Mouse (Mus musculus) heart, adult 8-10 months (tissue): ENCODE data around the gene A430033K04Rik. TPM values are rescaled to one million over a fixed set of nuclear protein-coding genes. Genes with fewer than 3 reads are reported as not detected.

Experiments used
- DNase-seq: peaks from one replicate; pipeline ENCODE4 v3.0.0; 2022; ENCODE audit warnings: low spot score
- total RNA-seq, 4 experiments: library from RNA; stranded (reverse); gene quantifications; 2 replicates each; pipeline ENCODE4 v1.2.4; 2022

Gene A430033K04Rik
- total RNA-seq, result 1 to 10 TPM; 3.8 to 4.9 (median 4.8) TPM

- peak; percentile 95 for DNase-seq
Observed at GRCm38 (mm10) chr5:138622645-138623477, at the start of gene A430033K04Rik. Gene A430033K04Rik (plus strand): TSS chr5:138622859.

GRCm38 (mm10) chr5:138587396-138587795, 35.3 kb upstream of the A430033K04Rik start:
- no peak for DNase-seq

DNA sequence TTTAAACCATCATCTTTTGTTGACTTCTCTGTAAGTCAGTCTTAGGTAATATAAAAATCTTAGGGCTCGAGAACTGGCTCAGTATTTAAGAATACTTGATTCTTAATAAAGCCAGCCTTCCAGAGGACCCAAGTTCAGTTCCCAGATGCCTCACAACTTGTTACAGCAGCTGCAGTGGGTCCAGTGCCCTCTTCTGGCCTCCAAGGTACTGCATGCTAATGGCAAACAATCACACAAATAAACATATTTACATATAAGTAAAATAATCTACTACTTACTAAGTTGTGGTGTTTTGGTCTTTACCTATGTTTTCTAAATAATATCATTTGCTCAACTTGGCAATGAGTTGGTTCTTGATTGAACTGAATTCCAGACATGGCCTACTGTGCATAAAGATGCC, 4.3 kb upstream of the A430033K04Rik start:
- DNase-seq, result no peak

- peak; percentile 94 for DNase-seq
Observed at GRCm38 (mm10) chr5:138619211-138620128, 3.2 kb upstream of the A430033K04Rik start, which contains the start of gene Zfp68. Gene Zfp68 (minus strand): TSS chr5:138619761.

DNA sequence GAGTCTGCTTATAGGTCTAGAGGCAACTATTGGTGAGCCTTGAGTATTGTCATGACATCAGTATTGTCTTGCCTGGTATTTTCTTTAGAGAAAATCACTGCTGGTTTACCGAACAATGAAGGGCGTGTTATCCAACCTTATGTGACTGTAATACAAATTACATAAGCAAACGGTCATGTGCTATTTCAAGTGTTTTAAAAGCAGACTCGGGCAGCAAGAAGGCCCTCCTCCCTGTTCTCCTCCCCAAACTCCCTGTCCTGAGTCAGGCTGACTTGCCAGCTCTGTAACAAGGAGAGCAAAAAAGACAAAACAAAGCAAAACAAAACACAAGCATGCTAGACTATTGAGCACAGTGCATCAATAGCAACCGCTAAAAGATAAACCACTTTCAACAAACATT, 1.8 kb upstream of the A430033K04Rik start:
- no peak for DNase-seq

DNA sequence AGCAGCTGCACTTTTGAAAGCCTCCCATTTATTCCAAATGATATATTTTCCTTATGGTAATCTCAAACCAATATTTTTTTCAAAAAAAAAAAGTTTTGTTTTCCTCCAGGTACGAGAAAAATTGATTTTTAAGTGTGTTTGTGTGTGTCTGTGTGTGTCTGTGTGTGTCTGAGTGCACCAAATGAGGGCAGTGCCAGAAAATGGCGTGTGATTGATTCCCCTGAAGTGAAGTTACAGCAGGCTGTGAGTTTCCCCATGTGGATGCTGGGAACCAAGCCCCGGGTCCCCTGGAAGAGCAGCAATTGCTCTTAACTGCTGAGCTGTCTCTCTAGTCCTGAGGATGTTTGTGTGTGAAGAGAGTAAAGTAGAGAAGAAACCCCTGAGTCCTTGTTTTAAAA, 818 bp downstream of the A430033K04Rik start:
- no peak for DNase-seq

GRCm38 (mm10) chr5:138636486-138636885, 13.8 kb downstream of the A430033K04Rik start:
- no peak for DNase-seq

DNA sequence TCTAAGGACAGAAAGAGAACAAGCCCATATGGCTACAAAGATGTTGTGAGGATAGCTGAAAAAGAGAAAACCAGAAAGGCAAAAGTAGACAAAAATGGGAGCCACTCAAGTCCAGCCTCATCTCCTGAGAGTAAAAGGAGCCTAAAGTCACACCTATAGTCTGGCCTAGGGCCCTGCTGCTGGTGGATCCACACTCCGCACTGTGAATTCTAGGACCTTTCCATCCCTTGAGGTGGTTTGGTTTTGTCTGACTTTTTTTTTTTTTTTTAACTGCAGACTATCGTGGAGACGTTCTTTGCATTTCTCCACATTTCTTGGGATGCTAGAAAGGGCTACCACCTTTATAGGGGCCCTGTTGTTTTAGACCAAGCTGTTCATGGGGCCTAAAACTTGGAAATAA, 18.4 kb downstream of the A430033K04Rik start:
- no peak for DNase-seq

DNA sequence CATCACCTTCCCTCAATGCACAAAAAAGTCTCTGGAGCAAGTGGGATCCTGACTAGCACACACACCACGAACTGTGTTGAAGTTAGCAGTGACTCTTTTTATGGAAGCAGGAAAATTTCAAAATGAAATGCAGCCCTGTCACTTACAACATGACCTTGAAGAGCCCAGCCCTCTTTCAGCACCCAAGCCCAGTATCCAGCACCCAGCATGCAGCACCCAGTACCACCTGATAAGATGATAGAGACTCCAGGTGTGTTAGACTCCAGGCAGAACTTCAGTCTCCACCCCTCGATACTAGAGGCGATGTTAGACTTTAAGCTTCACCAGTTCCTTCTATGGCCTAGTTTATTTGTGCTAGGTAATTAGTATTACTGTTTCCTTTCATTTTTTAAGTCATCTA, 19.1 kb downstream of the A430033K04Rik start:
- no peak for DNase-seq

DNA sequence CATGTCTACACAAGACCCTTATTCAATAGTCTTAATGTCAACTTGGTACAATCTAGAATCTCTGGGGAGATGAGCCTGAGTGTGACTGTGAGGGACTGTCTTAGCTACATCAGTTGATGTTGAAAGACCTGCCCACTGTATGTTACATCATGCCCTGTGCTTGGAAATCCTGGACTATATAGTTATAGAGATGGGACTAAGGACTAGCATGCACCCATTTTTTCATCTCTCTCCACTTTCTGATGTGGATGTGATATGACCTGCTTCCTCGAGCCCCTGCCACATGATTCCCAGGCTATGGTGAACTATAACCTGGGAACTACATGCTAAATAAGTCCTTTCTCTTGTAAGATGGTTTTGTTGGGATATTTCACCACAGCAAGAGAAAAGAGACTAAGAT, 30.3 kb downstream of the A430033K04Rik start:
- no peak for DNase-seq

DNA sequence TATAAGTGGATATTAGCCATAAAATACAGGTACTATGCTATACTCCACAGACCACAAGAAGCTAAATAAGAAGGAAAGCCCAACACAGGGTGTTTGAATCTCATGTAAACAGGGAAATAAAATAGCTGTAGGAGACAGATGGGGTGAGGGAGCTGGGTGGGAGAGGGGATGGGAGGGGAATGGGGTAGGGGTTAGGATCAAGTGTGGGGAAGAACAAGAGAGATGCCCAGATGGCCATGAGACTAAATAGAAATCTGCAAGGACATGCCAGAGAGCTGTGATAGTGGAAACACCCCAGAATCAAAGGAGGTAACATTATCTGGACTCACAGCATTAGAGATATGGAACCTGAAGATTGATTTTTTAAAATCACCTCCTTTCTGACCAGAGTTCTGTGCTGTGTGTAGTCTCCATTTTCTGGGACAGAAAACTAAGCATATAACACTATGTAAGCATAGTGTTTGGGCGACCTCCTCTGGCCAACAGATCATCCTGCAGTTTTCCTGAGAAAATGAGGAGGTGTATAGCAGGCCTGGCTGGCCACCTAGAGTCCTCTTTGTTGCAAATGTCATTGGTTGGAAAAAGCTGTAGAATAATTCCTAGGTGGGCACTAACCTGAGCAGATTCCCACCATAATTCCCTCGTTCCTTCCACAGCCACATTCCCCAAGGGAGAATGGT, 34.0 kb downstream of the A430033K04Rik start:
- DNase-seq, result peak; percentile 26

GRCm38 (mm10) chr5:138657407-138657806, 34.7 kb downstream of the A430033K04Rik start:
- DNase-seq, result no peak

- DNase-seq, result peak; percentile 51
Observed at GRCm38 (mm10) chr5:138657854-138658253, 35.2 kb downstream of the A430033K04Rik start.

DNA sequence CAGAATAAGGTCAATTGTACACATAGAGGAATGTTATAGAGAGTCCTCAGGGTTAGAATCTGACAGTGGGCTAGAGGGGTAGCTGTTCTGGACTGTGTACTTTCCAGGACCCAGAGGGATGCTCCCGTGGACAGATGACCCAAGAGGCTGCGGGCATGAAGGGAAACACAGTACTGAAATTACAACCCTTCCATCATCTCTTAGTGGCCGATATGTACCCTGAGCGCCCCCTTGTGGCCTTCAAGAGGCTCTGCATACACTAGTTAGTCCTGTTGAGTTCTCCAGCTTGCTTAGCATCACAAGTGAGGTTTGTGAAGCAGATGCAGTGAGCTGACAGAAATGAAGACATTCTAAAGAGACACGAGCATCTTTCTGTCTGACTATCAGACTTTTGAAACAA, 36.3 kb downstream of the A430033K04Rik start:
- DNase-seq, result peak; percentile 7

DNA sequence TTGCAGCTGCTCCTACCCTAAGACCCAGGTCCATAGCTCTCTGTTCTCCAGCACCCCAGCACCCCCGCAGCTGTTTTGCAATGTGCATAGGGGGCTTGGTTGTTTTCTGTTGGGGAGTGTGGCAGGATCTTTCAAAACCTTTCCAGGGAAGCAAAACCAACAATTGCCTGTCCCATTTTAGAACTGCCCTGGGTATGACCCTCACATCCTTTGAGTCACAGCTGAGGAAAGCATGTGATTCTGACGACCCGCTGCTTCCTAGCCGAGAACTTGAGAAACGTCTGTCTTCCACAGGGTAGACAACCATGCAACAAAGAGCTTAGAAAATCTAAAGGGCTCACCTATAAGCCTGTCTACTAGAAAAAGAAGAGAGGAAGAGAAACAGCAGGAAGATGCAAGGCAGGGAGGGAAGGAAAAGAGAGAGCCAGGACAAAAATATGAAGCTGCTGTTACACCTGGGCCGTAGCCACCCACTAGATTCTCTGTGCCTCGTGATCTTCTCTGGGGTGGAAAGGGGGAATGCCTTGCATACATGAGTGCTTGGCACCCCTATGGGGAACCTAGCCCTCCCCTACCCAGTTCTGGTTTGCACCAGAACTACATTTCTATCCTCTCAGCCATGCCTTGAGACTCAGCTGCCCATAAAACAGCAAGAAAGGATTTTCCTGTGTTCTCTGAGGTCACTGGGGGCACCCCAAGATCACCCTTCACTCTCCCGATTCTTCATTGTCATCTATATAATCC, 60.5 kb downstream of the A430033K04Rik start:
- peak; percentile 14 for DNase-seq

- DNase-seq, result no peak
Observed at GRCm38 (mm10) chr5:138683821-138684220, 61.2 kb downstream of the A430033K04Rik start.

DNA sequence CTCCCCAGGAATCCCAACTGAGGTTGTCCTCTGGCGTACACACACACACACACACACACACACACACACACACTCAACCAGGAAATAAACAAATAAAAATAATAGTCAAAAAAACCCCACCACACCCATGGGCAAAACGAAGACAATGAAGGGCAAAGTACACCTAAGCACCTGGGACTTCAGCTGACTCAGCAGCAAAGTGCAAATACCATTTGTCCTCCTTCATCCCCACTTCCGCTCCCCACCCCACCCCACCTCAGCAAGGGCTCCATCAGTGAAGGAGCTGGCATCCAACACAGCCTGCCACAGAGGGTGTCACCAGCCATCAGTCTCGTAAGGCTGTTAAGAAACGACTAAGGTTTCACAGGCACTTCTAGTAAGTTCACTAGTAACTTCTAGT, 64.8 kb downstream of the A430033K04Rik start:
- DNase-seq, result no peak

GRCm38 (mm10) chr5:138689254-138689653, 66.6 kb downstream of the A430033K04Rik start:
- no peak for DNase-seq

DNA sequence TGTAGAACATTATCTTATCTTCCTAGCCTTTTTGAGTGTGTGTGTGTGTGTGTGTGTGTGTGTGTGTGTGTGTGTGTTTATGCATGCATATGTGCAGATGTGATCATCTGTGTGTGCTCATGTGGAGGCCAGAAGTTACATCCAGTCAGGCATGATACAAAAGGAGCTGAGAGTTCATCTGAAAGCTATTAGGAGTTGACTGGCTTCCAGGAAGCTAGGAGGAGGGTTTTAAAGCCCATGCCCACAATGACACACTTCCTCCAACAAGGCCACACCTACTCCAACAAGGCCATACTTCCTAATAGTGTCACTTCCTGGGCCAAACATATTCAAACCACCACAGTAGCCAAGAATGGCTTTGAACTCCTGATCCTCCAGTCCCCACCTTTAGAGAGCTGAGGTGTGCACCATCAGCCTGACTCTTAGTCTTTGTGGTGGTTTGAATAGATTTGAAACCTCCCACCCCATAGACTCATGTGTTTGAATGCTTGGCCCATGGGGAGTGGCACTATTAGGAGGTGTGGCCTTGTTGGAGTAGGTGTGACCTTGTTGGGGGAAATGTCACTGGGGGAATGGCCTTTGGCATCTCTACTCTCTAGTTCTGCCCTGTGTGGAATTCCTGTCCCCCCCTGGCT, 70.4 kb downstream of the A430033K04Rik start:
- DNase-seq, result no peak

DNA sequence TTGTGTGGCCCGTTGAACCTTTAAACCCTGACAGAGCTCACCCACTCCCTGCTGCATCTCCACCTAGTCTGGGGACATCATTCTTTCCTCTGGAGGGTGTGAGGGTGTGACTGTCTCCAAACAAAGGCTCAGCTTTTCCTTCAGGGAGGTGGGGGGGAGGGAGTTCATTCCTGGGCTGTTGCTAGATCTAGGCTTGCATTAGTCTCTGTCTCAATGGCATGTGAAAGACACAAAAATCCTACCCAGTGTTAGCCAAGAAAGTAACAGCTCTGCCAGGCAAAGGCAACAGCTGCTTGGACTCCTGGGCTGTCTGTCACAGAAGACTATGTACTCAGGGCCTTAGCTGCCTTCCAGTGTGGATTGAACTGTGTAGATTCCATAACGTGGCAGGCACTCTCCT, 71.4 kb downstream of the A430033K04Rik start:
- DNase-seq, result no peak
